Mouse (Mus musculus) forebrain, postnatal 0 days (tissue): ENCODE results near the gene Tfap4. TPM values are rescaled to one million over a fixed set of nuclear protein-coding genes. Genes with fewer than 3 reads are reported as not detected.

Experiments used
- ATAC-seq: fragments of 200-750 bp; cut with Nextera tagmentation; 2 replicates; pipeline ENCODE4 v1.8.0; 2017; ENCODE audit warnings: mild to moderate bottlenecking, moderate library complexity
- DNase-seq: peaks from one replicate; pipeline ENCODE4 v3.0.0-alpha.2; 2015
- H3K27ac ChIP-seq: fragments of 300-500 bp; sonication (generic); 2 replicates; pipeline ENCODE4 v1.5.1; 2014; ENCODE audit warnings: low read depth, mild to moderate bottlenecking, antibody characterized with exemption, low read length, moderate library complexity, mixed read lengths
- H3K27me3 ChIP-seq: fragments of 300-500 bp; sonication (generic); 2 replicates; pipeline ENCODE4 v1.6.1; 2014; ENCODE audit warnings: mild to moderate bottlenecking, low read length, mixed read lengths; ENCODE audit not compliant: insufficient read depth
- H3K36me3 ChIP-seq: fragments of 300-500 bp; sonication (generic); 2 replicates; pipeline ENCODE4 v1.6.1; 2014; ENCODE audit warnings: mild to moderate bottlenecking, moderate library complexity; ENCODE audit not compliant: insufficient read depth
- H3K4me1 ChIP-seq: fragments of 300-500 bp; sonication (generic); 2 replicates; pipeline ENCODE4 v1.6.1; 2014; ENCODE audit warnings: antibody characterized with exemption; ENCODE audit not compliant: insufficient read depth
- H3K4me2 ChIP-seq: fragments of 300-500 bp; sonication (generic); 2 replicates; pipeline ENCODE4 v1.6.1; 2014; ENCODE audit warnings: low read depth, mild to moderate bottlenecking, moderate library complexity
- H3K4me3 ChIP-seq: fragments of 300-500 bp; sonication (generic); 2 replicates; pipeline ENCODE4 v1.5.1; 2014; ENCODE audit warnings: low read depth, low read length, mixed read lengths
- H3K9ac ChIP-seq: fragments of 300-500 bp; sonication (generic); 2 replicates; pipeline ENCODE4 v1.6.1; 2014; ENCODE audit warnings: mild to moderate bottlenecking
- H3K9me3 ChIP-seq: fragments of 300-500 bp; sonication (generic); 2 replicates; pipeline ENCODE4 v1.6.1; 2016; ENCODE audit warnings: low read length
- CTCF ChIP-seq: sonication (generic); IDR thresholded peaks from 2 replicates; pipeline ENCODE4 v1.5.1; 2016; ENCODE audit warnings: antibody characterized with exemption, control low read depth, low read depth
- WGBS: fragments of 180-500 bp; shearing (Covaris S2); extraction: QIAGEN DNeasy Blood & Tissue Kit; methylation state at CpG from one replicate; pipeline ENCODE4 v1.1.7; 2014; 5-methylcytosine and 5-hydroxymethylcytosine counted together
- polyA plus RNA-seq: library from polyadenylated mRNA; unstranded; fragments of >200 nt; fragmentation: Nextera tagmentation; extraction: Ambion mirVana; gene quantifications from 2 replicates; pipeline ENCODE4 v1.2.1, GENCODE M21; 2015
- total RNA-seq: library from RNA; depleted of rRNA; stranded (reverse); fragments of >200 nt; gene quantifications from 2 replicates; pipeline ENCODE4 v1.2.3, GENCODE M21; 2014

The Tfap4 gene
- total and polyA plus RNA-seq, 2 experiments from 2014 or later: 8.0 to 10.2 TPM

DNA sequence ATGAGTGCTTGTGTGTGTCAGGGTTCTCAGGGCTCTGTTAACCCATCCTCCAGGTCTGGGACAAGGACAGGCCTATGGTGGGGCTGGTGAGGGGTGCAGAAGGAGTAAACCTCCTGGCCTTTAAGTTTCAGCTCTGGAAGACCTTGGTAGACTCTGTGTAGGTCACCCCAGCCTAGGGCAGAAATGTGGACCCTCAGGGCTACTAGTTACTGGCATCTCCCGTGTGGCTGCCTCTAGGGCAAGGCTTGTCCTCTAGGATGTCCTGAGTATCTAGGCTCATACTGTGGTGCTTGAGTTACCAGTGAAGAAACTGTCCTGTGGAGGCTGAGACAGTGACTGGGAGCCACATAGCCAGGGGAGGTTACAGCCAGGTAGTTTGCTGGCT, 43.8 kb upstream of the Tfap4 start:
- ATAC-seq (no peak), DNase-seq (no peak)
- H3K9me3 ChIP-seq: no peaks in the 10 kb centered on the region
- 0 out of 2 replicates have a peak, but pooled peaks cover under 1% of the 10 kb centered on the region for H3K36me3 ChIP-seq
- 73% methylated on average over 1 of the region's 1 CpGs for WGBS
- peaks cover 4% of the 10 kb centered on the region for H3K4me1 ChIP-seq
- H3K9ac ChIP-seq: no peak overlapping the region
- no peaks in the 10 kb centered on the region for H3K27me3 ChIP-seq
- H3K4me3 ChIP-seq: no peak overlapping the region
- no peak overlapping the region for H3K4me2 ChIP-seq
- TF ChIP-seq CTCF: no peak
- H3K27ac ChIP-seq: no peak overlapping the region

GRCm38 (mm10) chr16:4602766-4603452, 43.3 kb upstream of the Tfap4 start:
- Histone ChIP-seq H3K9ac (no peak overlapping the region), H3K9me3 (no peaks in the 10 kb centered on the region), H3K27ac (no peak overlapping the region), H3K4me3 (no peak overlapping the region), H3K4me2 (no peak overlapping the region), H3K27me3 (no peaks in the 10 kb centered on the region), H3K36me3 (no peaks in the 10 kb centered on the region), H3K4me1 (peaks cover 5% of the 10 kb centered on the region)
- DNase-seq (no peak), ATAC-seq (no peak)
- WGBS: 39% methylated on average over 7 of the region's 7 CpGs
- no peak for TF ChIP-seq CTCF

DNA sequence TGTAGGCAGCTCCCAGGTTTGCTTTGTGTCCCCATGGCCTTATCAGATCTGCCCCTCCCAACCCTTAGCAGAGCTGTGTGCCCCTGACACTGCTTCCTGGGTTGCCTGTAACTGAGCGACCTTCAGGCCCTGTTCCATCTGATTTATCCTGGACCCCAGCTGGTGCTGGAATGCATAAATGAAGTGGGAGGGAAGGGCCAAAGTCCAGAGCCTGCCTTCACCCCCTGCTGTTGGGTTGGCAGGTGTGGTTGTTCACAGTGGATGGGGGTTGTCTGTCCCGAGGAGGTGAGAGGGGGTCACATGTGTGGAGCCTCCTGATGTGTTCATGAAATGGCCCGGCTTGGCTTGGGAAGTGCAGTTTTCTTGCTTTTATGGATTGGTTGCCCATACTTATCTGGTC, 42.5 kb upstream of the Tfap4 start:
- H3K27ac ChIP-seq: no peak overlapping the region
- H3K4me3 ChIP-seq: no peak overlapping the region
- 22% methylated on average over 3 of the region's 3 CpGs for WGBS
- H3K9ac ChIP-seq: no peak overlapping the region
- no peaks in the 10 kb centered on the region for H3K36me3 ChIP-seq
- DNase-seq (no peak), ATAC-seq (no peak)
- no peak overlapping the region for H3K4me2 ChIP-seq
- peaks cover 8% of the 10 kb centered on the region for H3K4me1 ChIP-seq
- no peak for TF ChIP-seq CTCF
- H3K9me3 ChIP-seq: no peaks in the 10 kb centered on the region
- no peaks in the 10 kb centered on the region for H3K27me3 ChIP-seq

DNA sequence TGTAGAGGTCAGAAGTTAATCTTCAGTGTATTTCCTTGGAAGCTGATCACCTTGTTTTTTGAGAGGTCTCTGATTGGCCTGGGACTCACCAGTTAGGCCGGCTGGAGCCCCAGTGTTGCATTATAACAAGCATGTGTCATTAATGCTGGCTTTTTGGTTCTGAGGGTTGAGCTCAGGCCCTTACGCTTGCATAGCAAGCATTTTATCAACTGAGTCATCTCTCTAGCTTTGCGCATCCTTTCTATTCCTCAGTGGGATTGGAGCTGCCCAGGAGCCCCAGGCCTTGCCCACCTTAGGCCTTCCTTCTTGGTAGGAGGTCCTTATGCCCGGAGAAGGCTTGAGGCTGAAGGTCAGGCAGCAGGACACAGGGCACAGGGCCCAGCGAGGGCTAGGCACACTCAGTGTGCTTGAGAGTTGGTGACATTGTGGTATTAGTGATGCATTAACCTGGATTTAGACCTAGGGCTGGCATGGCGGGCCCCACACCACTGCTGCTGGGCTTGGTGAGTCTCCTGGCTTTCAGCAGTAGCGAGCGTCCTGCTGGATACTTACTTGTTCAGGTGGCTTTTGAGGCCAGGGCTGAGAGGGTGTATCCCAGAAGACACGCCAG, 41.2 kb upstream of the Tfap4 start:
- Histone ChIP-seq H3K4me3 (no peak overlapping the region), H3K4me1 (peaks cover 21% of the 10 kb centered on the region), H3K27me3 (no peaks in the 10 kb centered on the region), H3K36me3 (no peaks in the 10 kb centered on the region), H3K4me2 (no peak overlapping the region), H3K9ac (no peak overlapping the region), H3K9me3 (no peaks in the 10 kb centered on the region), H3K27ac (no peak overlapping the region)
- ATAC-seq (no peak), DNase-seq (no peak)
- 86% methylated on average over 9 of the region's 9 CpGs for WGBS
- TF ChIP-seq CTCF: no peak

DNA sequence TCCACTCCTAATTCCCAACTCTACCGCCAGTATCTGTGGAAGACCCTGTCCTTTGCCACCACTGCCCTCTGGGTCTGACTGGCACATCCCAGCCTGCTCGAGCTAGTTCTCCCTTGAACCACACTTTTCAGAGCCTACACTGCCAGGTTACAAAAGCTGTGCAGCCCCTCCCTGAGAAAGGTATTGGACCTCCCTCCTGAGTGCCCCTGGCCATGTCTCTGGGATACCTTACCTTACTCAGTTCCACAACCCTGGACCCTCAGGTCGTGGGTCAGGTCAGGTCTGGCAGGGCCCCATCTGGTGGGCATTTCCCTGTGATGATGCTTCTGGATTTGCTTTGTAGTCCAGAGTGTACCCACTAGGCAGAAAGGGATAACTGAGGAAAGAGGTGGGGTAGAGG, 40.0 kb upstream of the Tfap4 start:
- no peaks in the 10 kb centered on the region for H3K27me3 ChIP-seq
- peaks cover 27% of the 10 kb centered on the region for H3K4me1 ChIP-seq
- H3K4me2 ChIP-seq: no peak overlapping the region
- no peaks in the 10 kb centered on the region for H3K36me3 ChIP-seq
- DNase-seq (no peak), ATAC-seq (no peak)
- H3K4me3 ChIP-seq: no peak overlapping the region
- H3K27ac ChIP-seq: no peak overlapping the region
- H3K9ac ChIP-seq: no peak overlapping the region
- TF ChIP-seq CTCF: no peak
- WGBS: 84% methylated on average over 3 of the region's 3 CpGs
- no peaks in the 10 kb centered on the region for H3K9me3 ChIP-seq

DNA sequence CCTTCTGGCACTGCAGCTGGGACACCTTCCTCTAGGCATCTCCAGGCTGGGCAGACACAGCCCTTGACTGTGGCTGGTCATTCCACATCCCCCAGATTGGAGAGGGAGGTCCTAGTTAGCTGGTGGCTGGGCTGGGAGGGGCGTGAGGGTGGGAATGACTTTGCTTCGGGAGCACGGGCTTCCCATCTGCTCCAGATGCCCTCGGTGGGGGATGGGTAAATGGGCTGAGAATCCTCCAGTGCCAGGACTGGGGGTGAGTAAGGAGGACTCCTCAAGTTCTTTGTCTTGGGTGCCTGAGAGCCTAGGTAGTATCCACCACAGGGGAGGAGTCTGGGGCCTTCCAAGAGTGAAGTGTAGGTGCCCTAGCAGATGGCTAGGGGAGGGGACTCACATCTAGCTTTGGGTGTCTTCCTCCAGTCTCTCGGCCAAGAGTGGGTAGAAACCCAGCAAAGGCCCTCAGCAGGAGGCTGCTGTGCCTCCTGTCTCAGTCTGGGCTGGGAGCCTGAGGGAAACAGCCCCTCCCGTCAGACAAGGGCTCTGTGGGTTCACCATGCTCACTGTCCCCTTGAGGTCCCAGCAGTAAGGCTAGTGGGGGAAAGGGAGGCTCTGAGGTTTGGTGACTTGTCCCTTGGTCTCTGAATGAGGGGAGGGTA, 39.4 kb upstream of the Tfap4 start:
- no peaks in the 10 kb centered on the region for H3K27me3 ChIP-seq
- DNase-seq (no peak), ATAC-seq (no peak)
- H3K4me1 ChIP-seq: peaks cover 27% of the 10 kb centered on the region
- TF ChIP-seq CTCF: no peak
- WGBS: 25% methylated on average over 6 of the region's 6 CpGs
- H3K9me3 ChIP-seq: no peaks in the 10 kb centered on the region
- no peak overlapping the region for H3K4me3 ChIP-seq
- no peak overlapping the region for H3K9ac ChIP-seq
- H3K36me3 ChIP-seq: no peaks in the 10 kb centered on the region
- no peak overlapping the region for H3K27ac ChIP-seq
- no peak overlapping the region for H3K4me2 ChIP-seq

- H3K4me2 ChIP-seq: no peak overlapping the region
- ATAC-seq (no peak), DNase-seq (no peak)
- TF ChIP-seq CTCF: no peak
- H3K27me3 ChIP-seq: no peaks in the 10 kb centered on the region
- H3K9me3 ChIP-seq: no peaks in the 10 kb centered on the region
- H3K27ac ChIP-seq: no peak overlapping the region
- no peaks in the 10 kb centered on the region for H3K36me3 ChIP-seq
- 76% methylated on average over 5 of the region's 5 CpGs for WGBS
- no peak overlapping the region for H3K9ac ChIP-seq
- H3K4me1 ChIP-seq: peaks cover 28% of the 10 kb centered on the region
- H3K4me3 ChIP-seq: no peak overlapping the region
Observed at GRCm38 (mm10) chr16:4598041-4598440, 38.4 kb upstream of the Tfap4 start.
